Mouse (Mus musculus) lung, postnatal 14 days (tissue): ENCODE results near the gene Hist1h3d.
"Not testable (repeated sequence)": the region's sequence is repeated elsewhere in the genome, so short reads cannot be mapped to it uniquely, and the experiment has no call there.

ENCODE experiments used
- DNase-seq: peaks from one replicate; pipeline ENCODE4 v3.0.0; 2021

Gene Hist1h3d

DNA sequence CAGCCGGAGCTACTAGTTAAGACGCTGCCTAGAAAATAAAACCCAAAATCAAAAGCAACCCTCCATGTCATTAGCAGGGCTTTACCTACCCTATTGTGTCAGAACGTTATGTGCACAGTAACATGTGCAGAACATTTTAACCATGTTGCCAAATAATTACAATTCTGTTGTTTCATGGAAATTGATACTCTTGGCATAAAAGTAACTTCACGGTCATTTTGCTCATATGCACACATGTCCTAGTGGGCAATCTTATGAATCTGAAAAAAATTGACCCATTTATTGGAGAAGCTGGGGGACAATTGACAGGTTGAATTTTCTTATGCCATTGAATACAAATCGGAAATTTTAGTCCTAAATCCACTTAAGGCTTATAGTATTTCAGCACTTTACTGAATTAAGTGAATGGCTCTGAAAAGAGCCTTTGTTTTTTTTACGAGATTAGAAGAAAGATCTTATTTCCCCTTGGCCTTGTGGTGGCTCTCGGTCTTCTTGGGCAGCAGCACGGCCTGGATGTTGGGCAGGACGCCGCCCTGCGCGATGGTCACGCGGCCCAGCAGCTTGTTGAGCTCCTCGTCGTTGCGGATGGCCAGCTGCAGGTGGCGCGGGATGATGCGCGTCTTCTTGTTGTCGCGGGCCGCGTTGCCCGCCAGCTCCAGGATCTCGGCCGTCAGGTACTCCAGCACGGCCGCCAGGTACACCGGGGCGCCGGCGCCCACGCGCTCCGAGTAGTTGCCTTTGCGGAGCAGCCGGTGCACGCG is 5.1 kb upstream of the Hist1h3d start:
- DNase-seq: not testable (repeated sequence)

DNA sequence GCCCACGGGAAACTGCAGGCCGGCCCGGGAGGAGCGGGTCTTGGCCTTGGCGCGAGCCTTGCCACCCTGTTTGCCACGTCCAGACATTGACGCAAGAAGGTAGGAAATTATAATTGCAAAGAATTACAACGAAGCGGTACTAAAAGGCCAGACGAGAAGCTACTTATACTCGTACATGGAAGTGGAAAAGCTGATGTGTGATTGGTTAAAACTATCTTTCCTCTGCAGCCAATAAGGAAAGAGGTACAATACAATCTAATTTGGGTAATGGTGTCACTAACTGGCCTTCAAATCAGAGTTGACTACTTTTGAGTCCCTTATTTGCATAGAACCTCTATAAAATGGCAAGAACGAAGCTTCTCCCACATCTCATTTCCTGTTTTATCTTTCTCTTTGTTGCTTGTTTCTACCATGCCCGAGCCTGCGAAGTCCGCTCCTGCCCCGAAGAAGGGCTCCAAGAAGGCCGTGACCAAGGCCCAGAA is 4.5 kb upstream of the Hist1h3d start, which contains the start of the genes Hist1h2ae and Hist1h2bg:
Gene Hist1h2ae, minus strand, starts transcription at position 199 of the 482 bp plus-strand sequence.
Gene Hist1h2bg, plus strand, starts transcription at position 375 of the 482 bp plus-strand sequence.
- peak; percentile 50 for DNase-seq

GRCm38 (mm10) chr13:23571504-23572217 is 3.9 kb upstream of the Hist1h3d start:
- DNase-seq: not testable (repeated sequence)

DNA sequence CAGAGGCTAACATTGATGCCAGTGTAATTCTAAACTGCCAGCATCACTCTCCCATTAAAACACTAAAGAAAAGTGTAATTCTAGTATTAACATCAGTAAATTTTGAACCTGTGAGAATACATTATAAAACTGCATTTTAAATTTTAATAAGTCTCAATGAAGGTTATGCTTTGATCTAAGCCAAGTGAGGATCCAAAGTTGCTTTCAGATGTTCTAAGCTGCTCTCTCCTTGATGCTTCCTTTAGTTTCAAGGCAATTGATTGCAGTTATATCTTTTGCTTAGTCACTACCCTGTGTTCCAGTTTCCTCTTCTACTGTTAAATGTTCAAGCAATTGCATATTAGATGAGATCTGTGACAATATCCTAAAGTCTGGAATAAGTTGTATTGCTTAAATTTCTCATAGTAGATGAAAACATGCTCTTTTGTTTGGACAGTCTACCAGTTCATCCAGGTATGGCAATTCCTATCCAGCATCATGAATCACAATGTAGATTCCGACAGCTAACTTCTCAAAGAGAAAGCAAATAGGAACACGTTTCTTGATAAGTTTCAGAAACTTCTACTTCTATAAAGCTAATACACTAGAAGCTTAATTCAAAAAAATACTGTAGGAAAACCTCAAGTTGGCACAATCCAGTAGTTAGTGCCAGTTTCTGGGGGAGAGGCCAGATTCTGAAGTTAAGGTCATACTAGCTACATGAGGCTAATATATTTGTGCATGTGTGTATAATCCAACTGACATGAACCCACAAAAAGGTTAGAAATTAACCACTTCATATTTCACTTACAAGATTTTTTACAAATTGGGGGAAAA is 3.1 kb upstream of the Hist1h3d start:
- DNase-seq: no peak

GRCm38 (mm10) chr13:23573034-23573897 is 2.3 kb upstream of the Hist1h3d start:
- DNase-seq: not testable (repeated sequence)

DNA sequence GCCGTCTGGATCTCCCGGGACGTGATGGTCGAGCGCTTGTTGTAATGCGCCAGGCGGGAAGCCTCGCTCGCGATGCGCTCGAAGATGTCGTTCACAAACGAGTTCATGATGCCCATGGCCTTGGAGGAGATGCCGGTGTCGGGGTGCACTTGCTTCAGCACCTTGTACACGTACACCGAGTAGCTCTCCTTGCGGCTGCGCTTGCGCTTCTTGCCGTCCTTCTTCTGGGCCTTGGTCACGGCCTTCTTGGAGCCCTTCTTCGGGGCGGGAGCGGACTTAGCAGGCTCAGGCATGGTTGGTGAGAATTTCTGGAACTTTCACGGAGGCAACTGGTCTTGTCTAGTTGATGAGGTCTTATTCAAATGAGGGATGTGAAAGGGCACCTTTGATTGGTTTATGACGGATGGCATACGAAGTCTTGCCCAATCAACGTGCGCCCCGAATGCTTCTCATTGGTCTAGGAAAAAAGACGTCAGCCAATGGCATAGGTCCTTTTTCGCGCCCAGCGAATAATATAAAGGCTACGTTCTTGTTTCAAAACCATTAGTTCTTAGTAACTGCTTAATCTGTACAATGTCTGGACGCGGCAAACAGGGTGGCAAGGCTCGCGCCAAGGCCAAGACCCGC is 1.6 kb upstream of the Hist1h3d start, which contains the start of the genes Hist1h2bf and Hist1h2ad:
Gene Hist1h2bf, minus strand, starts transcription at position 299 of the 627 bp plus-strand sequence.
Gene Hist1h2ad, plus strand, starts transcription at position 484 of the 627 bp plus-strand sequence.
- peak; percentile 88 for DNase-seq

DNA sequence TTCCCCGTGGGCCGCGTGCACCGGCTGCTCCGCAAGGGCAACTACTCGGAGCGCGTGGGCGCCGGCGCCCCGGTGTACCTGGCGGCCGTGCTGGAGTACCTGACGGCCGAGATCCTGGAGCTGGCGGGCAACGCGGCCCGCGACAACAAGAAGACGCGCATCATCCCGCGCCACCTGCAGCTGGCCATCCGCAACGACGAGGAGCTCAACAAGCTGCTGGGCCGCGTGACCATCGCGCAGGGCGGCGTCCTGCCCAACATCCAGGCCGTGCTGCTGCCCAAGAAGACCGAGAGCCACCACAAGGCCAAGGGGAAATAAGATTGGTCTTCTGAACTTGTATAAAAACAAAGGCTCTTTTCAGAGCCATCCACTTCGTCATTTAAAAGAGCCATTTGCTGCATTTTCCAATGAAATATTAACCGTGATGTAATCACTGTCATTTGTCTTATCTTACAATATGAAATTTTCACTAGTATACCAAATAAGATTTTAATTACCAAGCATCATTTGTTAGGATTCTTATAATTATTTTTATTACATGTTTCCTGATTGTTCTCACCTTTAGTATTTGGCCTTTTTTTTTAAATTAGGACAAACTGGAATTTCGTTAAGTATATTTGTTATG is 905 bp upstream of the Hist1h3d start:
- DNase-seq: not testable (repeated sequence)

DNA sequence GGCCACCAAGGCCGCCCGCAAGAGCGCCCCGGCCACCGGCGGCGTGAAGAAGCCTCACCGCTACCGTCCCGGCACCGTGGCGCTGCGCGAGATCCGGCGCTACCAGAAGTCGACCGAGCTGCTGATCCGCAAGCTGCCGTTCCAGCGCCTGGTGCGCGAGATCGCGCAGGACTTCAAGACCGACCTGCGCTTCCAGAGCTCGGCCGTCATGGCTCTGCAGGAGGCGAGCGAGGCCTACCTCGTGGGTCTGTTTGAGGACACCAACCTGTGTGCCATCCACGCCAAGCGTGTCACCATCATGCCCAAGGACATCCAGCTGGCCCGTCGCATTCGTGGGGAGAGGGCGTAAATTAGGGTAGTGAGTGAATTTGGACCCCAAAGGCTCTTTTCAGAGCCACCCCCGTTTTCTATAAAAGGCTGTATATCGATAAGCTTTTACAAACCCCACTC is 326 bp downstream of the Hist1h3d start:
- DNase-seq: not testable (repeated sequence)

- no peak for DNase-seq
These were observed 853 bp downstream of the Hist1h3d start for GRCm38 (mm10) chr13:23576351-23576881.

DNA sequence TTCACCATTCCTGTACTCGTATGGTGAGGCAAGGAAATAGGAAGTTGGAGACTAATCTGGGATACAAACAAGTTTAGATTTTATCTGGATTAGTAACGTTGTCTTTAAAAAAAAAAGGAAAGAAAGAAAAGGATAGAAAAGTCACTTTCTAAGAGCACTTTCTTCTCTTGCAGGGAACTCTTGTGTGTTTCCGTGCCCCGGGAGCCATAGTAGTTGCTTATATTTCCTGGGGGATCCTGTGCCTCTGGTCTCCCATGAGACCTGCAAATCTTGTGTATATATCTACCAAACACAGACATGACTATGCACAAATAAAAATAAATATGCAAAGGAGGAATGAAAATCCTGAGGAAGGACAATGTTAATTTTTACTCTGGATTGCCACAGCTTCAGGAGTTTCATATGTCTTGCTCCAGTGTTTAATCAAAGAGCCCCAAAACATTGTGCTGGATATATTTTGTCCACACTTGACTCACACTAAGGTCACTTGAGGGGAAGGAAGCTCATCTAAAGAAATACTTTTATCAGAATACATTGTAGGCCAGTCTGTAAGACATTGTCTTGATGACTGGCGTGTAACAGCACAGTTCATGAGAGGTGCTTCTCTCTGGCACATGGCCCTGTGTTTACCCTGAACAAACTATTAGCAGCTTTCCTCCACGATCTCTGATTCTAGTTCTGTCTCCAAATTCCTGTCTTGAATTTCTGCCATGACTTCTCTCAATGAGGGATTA is 1.5 kb downstream of the Hist1h3d start:
- DNase-seq: no peak

DNA sequence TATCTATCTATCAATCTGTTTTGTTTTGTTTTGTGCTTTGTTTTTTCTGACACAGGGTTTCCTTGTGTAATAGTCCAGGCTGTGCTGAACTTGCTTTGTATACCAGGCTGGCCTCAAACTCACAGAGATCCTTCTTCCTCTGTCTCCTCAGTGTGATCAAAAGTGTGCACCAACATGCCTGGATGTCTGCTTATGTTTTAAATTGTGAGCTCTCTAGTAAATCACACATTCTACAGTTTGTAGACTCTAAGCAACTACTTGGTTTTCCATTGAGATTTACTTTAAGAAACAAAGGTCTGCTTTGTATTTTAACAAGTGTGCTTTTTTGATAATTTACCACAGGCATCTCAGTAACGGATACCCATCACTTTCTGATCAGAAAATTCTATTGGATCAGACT is 2.3 kb downstream of the Hist1h3d start:
- DNase-seq: no peak

DNA sequence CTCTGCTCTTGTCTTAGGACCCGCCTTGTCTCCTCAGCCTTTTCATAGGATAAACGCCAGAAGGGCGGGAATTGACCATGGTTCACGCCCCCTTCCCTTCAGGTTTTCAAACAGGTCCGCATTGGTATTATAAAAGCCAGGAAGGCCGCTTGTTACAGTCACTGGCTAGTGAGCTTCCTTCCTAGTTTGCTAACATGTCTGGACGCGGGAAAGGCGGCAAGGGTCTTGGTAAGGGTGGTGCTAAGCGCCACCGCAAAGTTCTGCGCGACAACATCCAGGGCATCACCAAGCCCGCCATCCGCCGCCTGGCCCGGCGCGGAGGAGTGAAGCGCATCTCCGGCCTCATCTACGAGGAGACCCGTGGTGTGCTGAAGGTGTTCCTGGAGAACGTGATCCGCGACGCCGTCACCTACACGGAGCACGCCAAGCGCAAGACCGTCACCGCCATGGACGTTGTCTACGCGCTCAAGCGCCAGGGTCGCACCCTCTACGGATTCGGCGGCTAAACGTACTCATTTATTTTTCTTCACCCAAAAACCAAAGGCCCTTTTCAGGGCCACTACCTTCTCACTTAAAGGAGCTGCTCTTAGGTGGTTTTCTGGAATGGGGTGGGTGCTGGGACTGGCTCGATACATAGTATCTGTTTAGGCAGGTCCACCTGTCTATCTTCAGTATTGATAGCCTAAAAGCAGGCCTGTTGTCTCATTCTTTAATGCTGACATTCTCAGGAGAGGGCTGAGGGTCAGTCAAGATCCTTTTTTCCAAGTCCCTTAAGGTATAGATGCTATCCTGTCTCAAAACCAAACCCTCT is 6.0 kb downstream of the Hist1h3d start, which contains the start of gene Hist1h4d:
Gene Hist1h4d, plus strand, starts transcription at position 191 of the 811 bp plus-strand sequence.
- DNase-seq: peak; percentile 97

- no peak for DNase-seq
These were observed 6.9 kb downstream of the Hist1h3d start for GRCm38 (mm10) chr13:23582219-23583056.

DNA sequence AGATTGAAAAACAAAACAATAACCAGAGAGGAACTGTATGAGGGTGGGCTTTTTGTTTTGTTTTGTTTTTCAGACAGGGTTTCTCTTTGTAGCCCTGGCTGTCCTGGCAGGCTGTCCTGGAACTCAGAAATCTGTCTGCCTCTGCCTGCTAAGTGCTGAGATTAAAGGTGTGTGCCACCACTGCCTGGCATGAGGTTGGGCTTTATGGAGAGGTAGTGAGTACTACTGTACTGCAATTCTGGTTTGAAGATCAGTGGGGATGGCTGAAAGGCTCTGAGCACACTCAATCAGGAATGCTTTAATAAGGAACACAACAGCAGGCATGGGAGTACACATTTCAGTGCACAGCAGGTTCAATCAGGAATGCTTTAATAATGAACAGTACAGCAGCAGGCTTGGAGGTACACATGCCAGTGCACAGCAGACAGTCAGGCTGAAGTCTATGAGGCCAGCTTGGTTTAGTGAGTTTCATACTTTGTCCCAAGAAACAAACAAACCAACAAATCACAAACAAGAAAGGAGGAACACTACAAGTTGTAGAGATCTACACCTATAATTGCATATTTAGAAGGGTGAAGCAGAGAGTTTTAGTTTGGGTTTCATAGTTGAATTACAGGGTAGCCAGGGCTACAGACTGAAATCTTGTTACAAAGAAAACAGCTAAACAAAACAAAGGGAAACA is 8.0 kb downstream of the Hist1h3d start:
- DNase-seq: no peak

DNA sequence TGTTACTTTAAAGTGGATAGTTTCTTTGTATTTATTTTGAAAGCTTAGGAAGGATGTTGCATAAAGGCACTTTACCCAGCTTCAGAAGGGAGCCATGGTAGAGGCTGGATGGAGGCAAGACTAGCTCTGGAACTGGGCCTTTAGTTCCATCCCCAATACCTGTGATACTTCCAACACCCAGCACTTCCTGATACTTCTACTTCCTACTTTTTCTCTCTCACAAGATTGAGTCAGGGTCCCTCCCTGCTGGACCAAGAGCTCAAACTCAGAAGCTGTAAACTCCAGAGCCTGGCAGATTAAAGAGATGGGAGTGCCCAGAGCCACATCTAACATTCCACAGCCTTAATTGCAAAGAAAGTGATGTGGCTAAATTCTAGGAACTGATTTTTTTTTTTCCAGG is 8.8 kb downstream of the Hist1h3d start:
- no peak for DNase-seq

DNA sequence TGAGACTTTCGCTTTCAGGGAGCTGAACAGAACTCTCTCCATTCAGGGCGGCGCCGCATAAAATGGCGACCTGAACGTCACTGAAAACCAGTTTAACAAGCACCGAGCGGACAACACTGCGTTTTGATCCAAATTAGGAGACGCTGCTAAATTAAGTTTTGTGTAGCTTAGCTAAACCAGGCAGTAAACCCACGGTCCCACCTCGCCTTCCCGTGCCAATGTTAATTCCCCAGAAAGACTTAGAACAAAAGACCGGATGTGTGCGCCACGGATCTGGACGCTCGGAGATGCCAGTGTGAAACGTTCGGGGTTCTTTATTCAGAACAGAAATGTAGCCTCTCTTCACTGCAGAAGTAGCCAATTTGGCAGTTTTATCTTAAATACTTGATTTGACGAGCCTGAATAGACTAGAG is 9.5 kb downstream of the Hist1h3d start:
- DNase-seq: peak; percentile 76
